Mouse (Mus musculus) cortical plate, adult 2 months (tissue): ENCODE results near the gene Gpr83.

Source experiments
- CTCF ChIP-seq: fragments of 200-500 bp; IDR thresholded peaks from 2 replicates; pipeline ENCODE4 v1.5.1; 2011; ENCODE audit warnings: mild to moderate bottlenecking, control low read depth, low read length; ENCODE audit not compliant: insufficient read depth; ENCODE audit errors: extremely low read depth
- POLR2A ChIP-seq: fragments of 200-500 bp; IDR thresholded peaks from 2 replicates; pipeline ENCODE4 v1.6.1; 2011; ENCODE audit warnings: mild to moderate bottlenecking, low read length, control low read depth; ENCODE audit not compliant: insufficient read depth; ENCODE audit errors: extremely low read depth

GRCm38 (mm10) chr9:14904741-14905475, 44.9 kb downstream of the Gpr83 start:
- TF ChIP-seq CTCF (no peak), POLR2A (no peak)
